14 mouse cellular contexts compared by ENCODE assay signal in genomic region chr6:111601892-111602654, GRCm38 (mm10).
DNase-seq lines count a peak whose midpoint lies in the region; TF ChIP-seq lines count a peak whose summit lies in the region.
"Had no signal": no experiment of that assay in that cellular context is flagged by ENCODE, and none has a peak within 500 bp of the region (broad histone marks: within the 10 kb centered on the region; RNA-seq: fewer than 3 reads in every experiment).

No protein-coding gene starts in this region.

- intact Hi-C loops in heart, adult 2 months (cut with DNase I), result no loop called here

- peak; percentile 31 for DNase-seq in lung, postnatal 14 days
- DNase-seq in lung, adult 2 months, result no peak
- peak; percentile 69 for DNase-seq in layer of hippocampus, adult 9-11 months
- peak; percentile 48 for DNase-seq in right cerebral cortex, adult 18-20 months
- DNase-seq in midbrain, embryonic 10.5 days (ENCODE audit: low spot score), result no peak
- no peak for DNase-seq in kidney, adult 18-20 months
- no peak for DNase-seq in heart, adult 2 months
- DNase-seq: cerebellum, adult 2 months; kidney, postnatal 36 days; thymus, adult 18-20 months had no signal

- no peak for TF ChIP-seq EP300 in heart, adult 2 months (IDR thresholded peaks at IDR 0.05; ENCODE audit: insufficient read depth, low read depth, low read length)

- H3K9ac ChIP-seq in heart, adult 2 months (ENCODE audit: low read depth, low read length), result no peak overlapping the region
- H3K9ac ChIP-seq: intestine, embryonic 15.5 days; limb, embryonic 15.5 days; lung, embryonic 15.5 days; midbrain, embryonic 12.5 days had no signal

- 83% methylated on average over 4 of the region's 4 CpGs for WGBS in lung, adult 2 months
- WGBS in midbrain, embryonic 10.5 days, result 95% methylated on average over 4 of the region's 4 CpGs
- WGBS in heart, adult 2 months, result 77% methylated on average over 4 of the region's 4 CpGs

- no peaks in the 10 kb centered on the region for H3K36me3 ChIP-seq in midbrain, embryonic 10.5 days
- no peaks in the 10 kb centered on the region for H3K36me3 ChIP-seq in heart, adult 2 months (ENCODE audit: control insufficient read depth, insufficient read depth, low read length)
- H3K36me3 ChIP-seq: intestine, embryonic 15.5 days; limb, embryonic 15.5 days; lung, embryonic 15.5 days; midbrain, embryonic 12.5 days had no signal

- H3K27ac ChIP-seq in midbrain, embryonic 10.5 days (replicated peaks), result no peak overlapping the region
- H3K27ac ChIP-seq in heart, adult 2 months, result no peak overlapping the region
- H3K27ac ChIP-seq: intestine, embryonic 15.5 days; limb, embryonic 15.5 days; lung, embryonic 15.5 days; midbrain, embryonic 12.5 days had no signal

- no peak for TF ChIP-seq CTCF in lung, adult 2 months (IDR thresholded peaks at IDR 0.05; ENCODE audit: insufficient read depth, low read length)
- no peak for TF ChIP-seq CTCF in heart, adult 2 months (IDR thresholded peaks at IDR 0.05)

- no peaks in the 10 kb centered on the region for H3K4me1 ChIP-seq in lung, adult 2 months (ENCODE audit: control insufficient read depth, insufficient read depth, low read length)
- H3K4me1 ChIP-seq in midbrain, embryonic 10.5 days, result no peaks in the 10 kb centered on the region
- no peaks in the 10 kb centered on the region for H3K4me1 ChIP-seq in heart, adult 2 months (ENCODE audit: control insufficient read depth, insufficient read depth, low read length)
- H3K4me1 ChIP-seq: intestine, embryonic 15.5 days; limb, embryonic 15.5 days; lung, embryonic 15.5 days; midbrain, embryonic 12.5 days had no signal

- no peaks in the 10 kb centered on the region for H3K9me3 ChIP-seq in midbrain, embryonic 10.5 days (replicated peaks)
- H3K9me3 ChIP-seq: intestine, embryonic 15.5 days; limb, embryonic 15.5 days; lung, embryonic 15.5 days; midbrain, embryonic 12.5 days had no signal

- H3K27me3 ChIP-seq in midbrain, embryonic 10.5 days (ENCODE audit: low read depth, poor library complexity, severe bottlenecking), result no peaks in the 10 kb centered on the region
- no peaks in the 10 kb centered on the region for H3K27me3 ChIP-seq in heart, adult 2 months (ENCODE audit: control insufficient read depth, insufficient read depth, low read length)
- H3K27me3 ChIP-seq: intestine, embryonic 15.5 days; limb, embryonic 15.5 days; lung, embryonic 15.5 days; midbrain, embryonic 12.5 days had no signal

- no peak overlapping the region for H3K4me3 ChIP-seq in lung, adult 2 months (replicated peaks; ENCODE audit: extremely low read depth, low read depth, low read length)
- no peak overlapping the region for H3K4me3 ChIP-seq in midbrain, embryonic 10.5 days
- H3K4me3 ChIP-seq in heart, adult 2 months, result no peak overlapping the region
- H3K4me3 ChIP-seq: intestine, embryonic 15.5 days; limb, embryonic 15.5 days; lung, embryonic 15.5 days; midbrain, embryonic 12.5 days had no signal

- no peak for TF ChIP-seq POLR2A in lung, adult 2 months (IDR thresholded peaks at IDR 0.05; ENCODE audit: borderline replicate concordance, extremely low read depth, low read depth, low read length)
- TF ChIP-seq POLR2A in heart, adult 2 months (IDR thresholded peaks at IDR 0.05; ENCODE audit: insufficient read depth, low read depth, low read length), result no peak

- H3K79me2 ChIP-seq in heart, adult 2 months (replicated peaks; ENCODE audit: control insufficient read depth, insufficient read depth, low read length), result no peaks in the 10 kb centered on the region

Comparison
In these comparisons a context has a peak if more than half of its experiments do, and no peak if none do; other contexts are left out.
1. DNase-seq: peak in lung, postnatal 14 days (single experiment), layer of hippocampus, adult 9-11 months (single experiment) and right cerebral cortex, adult 18-20 months (single experiment); none in lung, adult 2 months (single experiment), midbrain, embryonic 10.5 days (single experiment), kidney, adult 18-20 months (single experiment) and heart, adult 2 months (0 of 2).